Mouse (Mus musculus): ENCODE results near the gene 1810046K07Rik.

DNA sequence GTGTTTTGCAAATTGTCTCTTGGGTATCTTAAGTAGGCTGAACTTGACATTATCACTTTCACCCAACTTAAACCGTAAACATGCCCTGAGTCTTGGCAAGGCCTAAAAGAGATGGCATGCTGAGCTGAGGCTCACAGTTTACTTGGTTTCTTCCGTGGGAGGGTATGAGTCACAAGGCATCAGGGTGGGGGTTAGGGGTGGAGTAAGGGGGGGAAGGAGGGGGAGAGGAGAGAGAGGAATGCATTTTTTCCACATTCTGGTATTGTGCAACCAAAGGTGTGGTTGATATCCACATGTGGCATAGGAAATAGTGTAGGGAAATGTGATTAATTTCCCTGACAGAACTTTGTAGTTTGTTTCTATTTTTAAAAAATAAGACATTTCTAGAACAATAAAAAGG is 42.6 kb downstream of the 1810046K07Rik start:
- TF ChIP-seq POLR2A (IDR thresholded peaks at IDR 0.05; ENCODE audit: insufficient read depth, low read length) (no peak), CTCF (IDR thresholded peaks at IDR 0.05; ENCODE audit: low read depth, low read length) (no peak)

Data from ES-Bruce4 (cell line).